Mouse (Mus musculus): Measurements from ENCODE around the gene Tsfm. TPM values are rescaled to one million over a fixed set of nuclear protein-coding genes. Genes with fewer than 3 reads are reported as not detected.
A peak's percentile ranks its signal among the peaks of the same experiment; 100 is the strongest.

Gene Tsfm
- total RNA-seq, 2 experiments from 2014 or later, result 67.0 to 70.6 TPM

- no peak for DNase-seq (ENCODE audit: low spot score in 2 of 2)
Measured at GRCm38 (mm10) chr10:126963821-126964220, 66.8 kb downstream of the Tsfm start.

DNA sequence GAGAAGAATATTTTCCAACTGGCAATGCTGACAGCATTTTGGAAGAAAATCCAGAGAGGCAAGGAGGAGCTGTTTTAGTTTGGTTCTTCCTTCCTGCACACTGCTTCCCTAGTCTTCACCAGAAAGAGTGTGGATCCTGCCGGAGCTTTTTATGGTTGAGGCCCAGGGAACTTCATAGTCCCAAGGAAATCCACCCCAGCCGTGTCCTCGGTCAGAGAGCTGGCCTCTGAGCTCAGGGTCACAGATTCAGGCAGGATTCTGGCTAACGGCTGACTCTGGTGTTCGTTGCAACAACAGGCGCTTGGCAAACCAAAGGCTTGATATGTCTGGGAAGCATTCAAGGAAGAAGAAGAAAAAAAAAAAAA lies 67.7 kb downstream of the Tsfm start:
- no peak for DNase-seq (ENCODE audit: low spot score in 2 of 2)

- DNase-seq (ENCODE audit: low spot score in 2 of 2), result peak in 1 of 2 experiments; percentile 42
Measured at GRCm38 (mm10) chr10:126962271-126962965, 68.2 kb downstream of the Tsfm start.

- DNase-seq (ENCODE audit: low spot score in 2 of 2), result peak in 1 of 2 experiments; percentile 39
Measured at GRCm38 (mm10) chr10:126961757-126962156, 68.9 kb downstream of the Tsfm start.

Small RNA genes within 50 kb of the gene (microRNA-seq; reads per million reads assigned to microRNA genes)
- gene Mir26a-2 (84.1 reads per million, percentile 43 among the genes with 10 or more reads in this experiment), gene Mir546 (not detected)

Other genes with a start within 250 kb of the Tsfm start
- 10 to 100 TPM; 11.1 to 11.6 TPM for gene Atp23, start 129.5 kb downstream of the Tsfm start, total RNA-seq (2021)
- 100 to 1,000 TPM; 244 to 246 TPM for gene Ctdsp2, start 52.1 kb downstream of the Tsfm start, total RNA-seq (2021)
- gene Avil, start 30.1 kb downstream of the Tsfm start, total RNA-seq (2021), result under 1 TPM; 0.67 to 0.90 TPM
- gene Mettl1, start 10.6 kb upstream of the Tsfm start, total RNA-seq (2021), result 10 to 100 TPM; 20.5 to 23.2 TPM
- gene Eef1akmt3, start 10.7 kb upstream of the Tsfm start, total RNA-seq (2021), result under 1 TPM; 0.40 to 0.53 TPM
- 1 to 10 TPM; 1.1 to 1.2 TPM for gene Cyp27b1, start 17.4 kb upstream of the Tsfm start, total RNA-seq (2021)
- gene March9, start 29.3 kb upstream of the Tsfm start, total RNA-seq (2021), result 10 to 100 TPM; 11.3 to 12.1 TPM
- 100 to 1,000 TPM; 444 to 449 TPM for gene Cdk4, start 32.7 kb upstream of the Tsfm start, total RNA-seq (2021)
- 10 to 100 TPM; 87.6 to 96.4 TPM for gene Tspan31, start 39.4 kb upstream of the Tsfm start, total RNA-seq (2021)
- gene Agap2, start 44.4 kb upstream of the Tsfm start, total RNA-seq (2021), result 1 to 10 TPM; 3.6 to 4.1 TPM
- gene Os9, start 90.3 kb upstream of the Tsfm start, total RNA-seq (2021), result 100 to 1,000 TPM; 109 to 112 TPM
- 10 to 100 TPM; 10.6 to 11.7 TPM for gene B4galnt1, start 134.4 kb upstream of the Tsfm start, total RNA-seq (2021)
- 1 to 10 TPM; 1.6 to 3.0 TPM for gene Slc26a10, start 149.8 kb upstream of the Tsfm start, total RNA-seq (2021)
- 10 to 100 TPM; 34.7 to 45.3 TPM for gene Arhgef25, start 159.2 kb upstream of the Tsfm start, total RNA-seq (2021)
- gene Dtx3, start 164.9 kb upstream of the Tsfm start, total RNA-seq (2021), result 100 to 1,000 TPM; 111 to 126 TPM
- 10 to 100 TPM; 37.5 to 39.8 TPM for gene Pip4k2c, start 180.7 kb upstream of the Tsfm start, total RNA-seq (2021)
- 10 to 100 TPM; 23.5 to 28.4 TPM for gene Kif5a, start 232.5 kb upstream of the Tsfm start, total RNA-seq (2021)
- 100 to 1,000 TPM; 191 to 198 TPM for gene Dctn2, start 235.5 kb upstream of the Tsfm start, total RNA-seq (2021)